Mouse (Mus musculus): Measurements from ENCODE around the gene Mars. TPM values are rescaled to one million over a fixed set of nuclear protein-coding genes. Genes with fewer than 3 reads are reported as not detected.

Gene Mars
- total RNA-seq, 4 experiments from 2014 or later, result 79.7 to 107 (median 92.0) TPM

GRCm38 (mm10) chr10:127286730-127287129 lies 24.9 kb downstream of the Mars start:
- no peak for DNase-seq

DNA sequence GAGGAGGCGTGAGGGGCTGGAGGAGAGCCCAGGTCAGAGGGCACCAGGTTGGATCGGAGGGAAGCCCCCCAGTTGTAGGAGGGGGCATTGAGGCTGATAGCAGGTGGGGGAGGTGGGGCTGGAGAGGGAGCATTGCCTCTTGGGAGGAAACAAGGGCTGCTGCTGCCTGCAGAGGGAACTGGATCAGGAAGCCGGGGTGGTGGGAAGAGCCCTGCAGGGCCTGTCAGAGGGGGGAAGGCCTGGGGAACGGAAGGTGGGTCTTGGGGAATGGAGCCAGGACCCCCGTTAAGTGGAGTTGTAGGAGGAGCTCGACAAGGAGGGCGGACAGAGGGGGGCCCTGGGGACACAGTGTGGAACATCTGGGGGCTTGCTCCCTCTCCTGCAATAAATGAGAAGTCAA lies 25.4 kb downstream of the Mars start:
- no peak for DNase-seq

- DNase-seq, result no peak
Observed at GRCm38 (mm10) chr10:127285644-127286043, 25.9 kb downstream of the Mars start.

GRCm38 (mm10) chr10:127284724-127285500 lies 26.7 kb downstream of the Mars start:
- DNase-seq, result no peak

GRCm38 (mm10) chr10:127284105-127284622 lies 27.4 kb downstream of the Mars start:
- DNase-seq, result no peak

GRCm38 (mm10) chr10:127282620-127283215 lies 28.9 kb downstream of the Mars start:
- no peak for DNase-seq

DNA sequence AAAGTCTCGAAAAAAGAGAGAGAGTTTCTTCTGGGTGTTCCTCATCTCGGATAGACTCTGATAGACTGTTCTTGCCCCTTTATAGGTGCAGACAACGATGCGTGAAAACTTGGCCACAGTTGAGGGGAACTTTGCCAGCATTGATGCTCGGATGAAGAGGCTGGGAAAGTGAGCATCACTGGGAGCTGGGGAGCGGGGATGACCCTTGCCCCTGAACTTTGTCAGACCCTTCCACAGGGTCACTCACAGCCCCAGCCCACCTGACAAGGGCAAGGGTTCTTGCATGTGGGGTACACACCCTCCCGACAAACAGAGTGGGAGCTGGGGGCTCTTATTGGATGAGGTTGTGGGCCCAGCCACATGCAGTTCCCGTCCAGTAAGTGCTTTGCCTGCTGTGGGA lies 30.3 kb downstream of the Mars start:
- DNase-seq, result no peak

DNA sequence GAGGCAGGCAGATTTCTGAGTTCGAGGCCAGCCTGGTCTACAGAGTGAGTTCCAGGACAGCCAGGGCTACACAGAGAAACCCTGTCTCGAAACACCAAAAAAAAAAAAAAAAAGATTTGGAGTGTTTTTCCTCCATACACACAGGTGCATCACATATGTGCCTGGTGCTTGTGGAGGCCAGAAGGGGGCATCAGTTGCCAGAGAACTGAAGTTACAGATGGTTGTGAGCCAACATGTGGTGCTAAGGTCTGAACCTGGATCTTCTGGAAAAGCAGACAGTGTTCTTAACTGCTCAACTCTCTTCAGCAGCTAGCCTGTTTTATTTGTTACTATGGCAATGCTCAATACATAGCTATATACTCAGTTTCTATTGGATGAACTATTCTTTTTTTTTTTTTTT lies 31.9 kb downstream of the Mars start:
- no peak for DNase-seq

DNA sequence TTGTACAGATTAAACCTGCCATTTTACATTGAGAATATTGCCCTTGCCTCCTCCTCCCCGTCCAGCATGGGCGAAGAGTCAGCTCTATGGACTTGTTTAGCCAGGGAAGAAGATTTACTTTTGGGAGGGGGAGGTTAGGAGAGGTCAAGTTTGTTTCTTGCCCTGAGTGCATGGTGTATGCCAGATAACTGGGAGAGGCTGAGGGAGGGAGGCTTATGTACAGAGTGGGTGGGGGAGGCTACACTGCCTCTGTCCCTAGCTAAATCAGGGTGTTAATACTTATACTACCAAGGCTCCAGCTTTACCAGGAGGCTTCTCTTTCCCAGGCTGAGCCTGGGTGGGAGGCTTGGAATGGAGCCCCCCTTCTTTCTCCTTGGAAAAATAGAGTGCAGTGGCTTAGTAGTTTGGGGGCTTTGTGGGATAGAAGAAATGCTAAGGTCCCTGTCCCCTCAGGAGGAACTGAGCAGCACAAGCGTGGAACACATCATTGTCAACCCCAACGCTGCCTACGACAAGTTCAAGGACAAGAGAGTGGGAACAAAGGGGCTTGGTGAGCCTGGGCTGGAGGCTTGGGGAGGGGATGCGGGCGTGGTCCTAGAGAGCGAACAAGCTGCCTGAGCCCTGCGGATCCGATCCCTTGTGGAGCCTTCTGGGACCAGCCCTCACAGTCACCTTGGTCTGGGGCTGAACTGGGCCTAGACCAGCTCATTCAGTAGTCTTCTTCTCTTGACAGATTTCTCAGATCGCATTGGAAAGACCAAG lies 37.1 kb downstream of the Mars start:
- DNase-seq, result no peak

- no peak for DNase-seq
Observed at GRCm38 (mm10) chr10:127272371-127272770, 39.2 kb downstream of the Mars start.

DNA sequence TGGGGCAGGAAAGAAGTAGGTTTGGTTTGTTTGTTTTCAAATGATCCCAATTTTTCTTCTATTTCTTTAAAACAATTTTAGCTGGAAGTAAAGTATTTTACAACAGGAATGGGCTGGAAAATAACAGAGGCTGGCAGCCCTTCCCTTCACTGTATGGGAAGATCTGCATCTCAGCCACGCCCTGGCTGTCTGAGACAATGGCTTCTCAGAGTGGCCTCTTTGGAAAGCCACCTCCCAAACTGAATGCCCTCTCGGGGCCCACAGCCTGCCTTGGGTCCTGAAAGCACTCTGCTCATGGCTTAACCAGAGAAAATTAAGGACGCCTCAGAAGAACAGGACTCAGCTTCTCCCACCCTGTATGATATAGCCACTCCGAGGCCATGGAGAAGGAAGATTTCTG lies 41.7 kb downstream of the Mars start:
- no peak for DNase-seq

DNA sequence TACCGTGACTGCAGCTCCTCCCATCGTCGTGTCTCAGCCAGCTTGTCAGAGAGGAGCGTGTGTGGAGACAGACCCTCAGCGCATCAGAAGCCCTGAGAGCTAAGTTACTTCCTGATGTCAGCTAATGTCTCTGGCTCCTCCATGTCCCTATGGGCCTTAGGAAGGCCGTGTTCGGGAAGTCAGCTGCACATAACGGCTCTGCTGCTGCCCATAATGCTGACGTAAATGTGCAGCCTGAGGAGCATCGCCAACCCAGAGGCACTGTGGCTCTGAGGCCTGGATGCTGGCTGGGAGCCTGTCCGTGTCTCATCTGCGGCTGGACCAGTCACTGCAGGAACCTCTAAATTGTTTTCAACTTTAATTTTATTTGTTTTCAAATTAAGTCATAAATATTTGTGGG lies 42.5 kb downstream of the Mars start:
- no peak for DNase-seq

GRCm38 (mm10) chr10:127268401-127268800 lies 43.2 kb downstream of the Mars start:
- DNase-seq, result no peak

DNA sequence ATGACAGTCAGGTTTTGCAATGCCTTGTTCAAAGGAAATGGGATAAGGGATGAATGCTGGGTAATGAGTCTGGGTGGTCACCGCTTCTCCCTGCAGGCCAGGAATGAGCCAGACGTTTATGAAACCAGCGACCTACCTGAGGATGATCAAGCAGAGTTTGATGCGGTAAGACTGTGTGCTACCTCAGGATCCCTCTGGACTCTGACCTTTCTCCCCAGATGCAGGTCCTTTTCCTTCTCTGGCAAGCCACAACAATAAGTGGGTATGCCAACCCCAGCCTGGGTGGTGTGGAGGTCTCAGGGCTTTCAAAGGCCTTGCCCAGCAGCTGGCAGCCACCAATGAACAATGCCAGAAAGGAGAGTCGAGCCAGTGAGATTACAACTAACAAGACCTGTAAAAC lies 44.3 kb downstream of the Mars start:
- no peak for DNase-seq

GRCm38 (mm10) chr10:127266112-127267091 lies 45.2 kb downstream of the Mars start, which contains the start of gene Dctn2:
Gene Dctn2 (plus strand): TSS chr10:127266368.
- DNase-seq, result peak; percentile 96

DNA sequence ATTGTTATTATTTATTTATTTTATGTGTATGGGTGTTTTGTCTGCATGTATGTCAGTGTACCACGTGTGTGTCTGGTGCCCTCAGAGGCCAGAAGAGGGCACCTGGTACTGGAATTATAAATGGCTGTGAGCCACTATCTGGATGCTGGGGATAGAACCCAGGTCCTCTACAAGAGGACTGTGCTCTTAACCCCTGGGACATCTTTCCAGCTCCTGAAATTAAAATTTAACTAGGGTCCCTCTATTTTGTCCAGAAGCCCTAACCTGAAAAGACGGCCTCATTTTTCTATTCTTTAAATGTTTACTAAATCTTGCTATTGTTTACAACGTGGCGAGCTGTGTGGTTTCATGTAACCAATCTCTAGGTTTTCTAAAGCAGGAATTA lies 45.9 kb downstream of the Mars start:
- DNase-seq, result no peak

DNA sequence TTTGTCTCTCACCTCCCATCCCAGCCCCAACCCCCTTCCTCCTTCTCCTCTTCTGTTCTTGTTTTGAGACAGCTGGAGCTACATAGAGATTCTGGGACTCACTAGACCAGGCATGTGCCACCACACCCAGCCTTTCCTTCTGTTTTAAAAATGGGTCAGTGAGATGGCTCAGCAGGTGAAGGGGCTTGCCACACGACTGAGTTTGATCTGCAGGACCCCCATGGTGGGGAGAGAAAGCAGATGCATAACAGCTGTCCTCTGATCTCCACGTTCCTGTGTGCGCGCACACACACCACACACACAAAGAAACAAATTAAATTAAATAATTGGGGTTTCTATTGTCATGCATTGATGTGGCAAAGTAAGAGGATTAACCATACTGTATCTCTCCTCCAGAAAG lies 46.6 kb downstream of the Mars start:
- DNase-seq, result no peak

GRCm38 (mm10) chr10:127264336-127264735 lies 47.2 kb downstream of the Mars start:
- no peak for DNase-seq

- no peak for DNase-seq
Observed at GRCm38 (mm10) chr10:127263631-127264030, 48.0 kb downstream of the Mars start.

DNA sequence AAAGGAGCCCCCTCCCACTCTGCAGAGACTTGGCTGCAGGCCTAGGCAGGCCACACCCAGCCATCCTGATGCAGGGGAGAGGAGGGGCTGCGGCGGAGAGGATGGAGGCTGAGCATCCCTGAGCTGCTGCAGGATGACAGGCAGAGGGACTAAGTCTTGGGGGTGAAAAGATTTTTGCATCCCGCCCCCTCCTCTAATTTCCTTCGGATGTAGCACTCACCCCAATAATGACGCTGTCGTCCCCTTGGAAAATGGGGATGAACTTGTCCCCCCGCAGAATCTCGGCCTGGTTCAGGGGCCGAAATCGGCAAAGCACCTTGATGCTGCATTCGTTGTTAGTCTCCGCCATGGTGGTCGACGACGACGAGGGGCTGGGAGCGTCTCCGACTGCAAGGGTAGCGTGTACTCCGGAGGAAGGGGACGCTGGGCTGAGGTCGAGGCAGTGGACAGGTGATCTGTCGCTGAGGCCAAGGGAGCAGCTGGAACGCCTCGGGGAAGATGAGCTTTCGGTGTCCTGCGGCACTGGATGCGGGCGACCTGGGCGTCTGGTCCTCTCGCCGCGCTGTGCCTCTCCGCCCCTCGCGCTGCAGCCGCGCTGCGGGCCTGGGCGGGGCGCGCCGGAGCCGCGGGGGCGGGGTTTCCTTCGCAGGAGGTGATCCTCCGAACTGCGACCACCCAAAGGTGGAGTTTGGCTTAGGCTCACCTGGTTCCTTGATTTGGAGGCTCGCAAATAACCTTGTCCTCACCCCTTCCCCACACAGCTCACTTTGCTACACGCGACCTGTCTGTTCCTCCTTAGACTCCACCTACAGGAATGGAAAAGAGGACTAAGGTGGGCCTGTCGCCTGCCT lies 48.8 kb downstream of the Mars start, which contains the start of gene Kif5a:
TSS of gene Kif5a (minus strand) at position 801 of the 851 bp plus-strand sequence.
- DNase-seq, result no peak
